21 mouse cellular contexts compared by ENCODE assay signal in the genomic region with DNA sequence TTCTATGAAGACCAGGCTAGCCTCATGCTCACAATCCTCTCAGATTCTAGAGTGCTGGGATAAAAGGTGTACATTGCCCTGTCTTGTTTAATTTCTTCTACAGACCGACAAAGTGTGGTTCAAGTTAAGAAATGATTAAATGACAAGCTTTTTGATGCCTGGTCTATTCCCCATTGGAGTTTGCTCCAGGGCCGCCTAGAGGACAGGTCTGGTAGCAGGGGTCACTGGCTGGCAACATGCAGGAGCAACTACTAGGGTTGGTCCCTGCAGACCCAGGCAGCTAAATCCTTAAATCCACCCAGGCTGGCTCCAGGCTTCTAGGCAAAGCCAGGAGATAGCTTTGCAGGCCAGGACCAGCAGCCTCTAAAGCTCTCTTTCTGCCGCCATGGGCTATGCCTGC.
"Had no signal": no experiment of that assay in that cellular context is flagged by ENCODE, and none has a peak within 500 bp of the region (broad histone marks: within the 10 kb centered on the region; RNA-seq: fewer than 3 reads in every experiment).

No protein-coding gene starts in this region.

- H3K27me3 ChIP-seq: intestine, embryonic 15.5 days; limb, embryonic 12.5 days; limb, embryonic 15.5 days; midbrain, embryonic 13.5 days; stomach, embryonic 15.5 days had no signal

- H3K4me2 ChIP-seq: intestine, embryonic 15.5 days; limb, embryonic 12.5 days; limb, embryonic 15.5 days; liver, embryonic 11.5 days; lung, embryonic 14.5 days; midbrain, embryonic 13.5 days; stomach, embryonic 15.5 days had no signal

- DNase-seq: layer of hippocampus, postnatal 36 days; liver, postnatal 0 days; lung, embryonic 14.5 days; right cerebral cortex, adult 18-20 months; right cerebral cortex, postnatal 25 days; spleen, adult 18-20 months; thymus, postnatal 25 days had no signal

- H3K4me3 ChIP-seq: intestine, embryonic 15.5 days; left cerebral cortex, adult 2 months; limb, embryonic 12.5 days; limb, embryonic 15.5 days; midbrain, embryonic 10.5 days; midbrain, embryonic 13.5 days; myocyte; stomach, embryonic 15.5 days had no signal

- H3K27ac ChIP-seq: intestine, embryonic 15.5 days; left cerebral cortex, adult 2 months; limb, embryonic 15.5 days; liver, embryonic 14.5 days; macrophage; midbrain, embryonic 10.5 days; midbrain, embryonic 13.5 days; stomach, embryonic 15.5 days had no signal

- H3K9ac ChIP-seq: intestine, embryonic 15.5 days; limb, embryonic 12.5 days; limb, embryonic 15.5 days; liver, embryonic 14.5 days; liver, postnatal 0 days; lung, embryonic 14.5 days; stomach, embryonic 15.5 days had no signal

- H3K9me3 ChIP-seq: intestine, embryonic 15.5 days; limb, embryonic 12.5 days; limb, embryonic 15.5 days; midbrain, embryonic 10.5 days; midbrain, embryonic 13.5 days; stomach, embryonic 15.5 days had no signal

- ATAC-seq: hindbrain, embryonic 16.5 days; intestine, embryonic 15.5 days; liver, postnatal 0 days; lung, postnatal 0 days; midbrain, embryonic 13.5 days; midbrain, embryonic 16.5 days had no signal
